ENCODE assay signal across 13 mouse cellular contexts in genomic region chr13:36468963-36469362, GRCm38 (mm10).
"Had no signal": no experiment of that assay in that cellular context is flagged by ENCODE, and none has a peak within 500 bp of the region (broad histone marks: within the 10 kb centered on the region; RNA-seq: fewer than 3 reads in every experiment).

No protein-coding gene starts in this region.

- H3K27ac ChIP-seq: kidney, postnatal 0 days; limb, embryonic 13.5 days; liver, embryonic 14.5 days had no signal

- H3K9ac ChIP-seq: limb, embryonic 13.5 days; liver, embryonic 14.5 days; midbrain, embryonic 12.5 days; neural tube, embryonic 13.5 days had no signal

- H3K9me3 ChIP-seq: limb, embryonic 13.5 days; midbrain, embryonic 12.5 days; neural tube, embryonic 13.5 days had no signal

- H3K4me1 ChIP-seq: limb, embryonic 13.5 days had no signal

- H3K4me2 ChIP-seq: limb, embryonic 13.5 days; midbrain, embryonic 12.5 days; neural tube, embryonic 13.5 days had no signal

- DNase-seq: kidney, postnatal 36 days; layer of hippocampus, adult 9-11 months; layer of hippocampus, postnatal 36 days; lung, adult 18-20 months; right cerebral cortex, adult 18-20 months; right cerebral cortex, postnatal 25 days; thymus, adult 18-20 months; thymus, postnatal 14 days had no signal

- H3K27me3 ChIP-seq: limb, embryonic 13.5 days; midbrain, embryonic 12.5 days; neural tube, embryonic 13.5 days had no signal

- H3K36me3 ChIP-seq: limb, embryonic 13.5 days; midbrain, embryonic 12.5 days; neural tube, embryonic 13.5 days had no signal

- H3K4me3 ChIP-seq: limb, embryonic 13.5 days; midbrain, embryonic 12.5 days; neural tube, embryonic 13.5 days had no signal
